Mouse (Mus musculus): ENCODE results near the gene Lars2. TPM values are rescaled to one million over a fixed set of nuclear protein-coding genes. Genes with fewer than 3 reads are reported as not detected.
A peak's percentile ranks its signal among the peaks of the same experiment; 100 is the strongest.

Gene Lars2
- total and polyA plus RNA-seq, 3 experiments: 5.1 to 15,188 (median 765) TPM

- no peaks in the 10 kb centered on the region for H3K9me3 ChIP-seq (replicated peaks; ENCODE audit: low read length)
- H3K4me2 ChIP-seq (ENCODE audit: insufficient read depth, low read depth, poor library complexity, severe bottlenecking): no peak overlapping the region
- TF ChIP-seq ZC3H11A (IDR thresholded peaks at IDR 0.05; ENCODE audit: low read depth, low read length): no peak
- H3K36me3 ChIP-seq (replicated peaks in 1 of 2; ENCODE audit: control insufficient read depth in 1 of 2, insufficient read depth in 1 of 2, low read length in 1 of 2): peaks cover 4 to 26% of the 10 kb centered on the region in 2 experiments
- H3K27ac ChIP-seq (ENCODE audit: insufficient read depth, low read depth): no peak overlapping the region
- no peak for DNase-seq (ENCODE audit: extremely low read depth)
- dilution Hi-C loops (cut with MboI; ENCODE audit: extremely low pct_ligation_motif_present, extremely low pct_unique_long_range_greater_than_20kb, low sequenced_read_pairs) (no loop called here), in situ Hi-C loops (cut with MboI; ENCODE audit: low pct_ligation_motif_present, low pct_unique_long_range_greater_than_20kb, low sequenced_read_pairs) (no loop called here)
- no peak overlapping the region for H3K9ac ChIP-seq (ENCODE audit: insufficient read depth, low read depth)
- no peak overlapping the region for H3K4me3 ChIP-seq (replicated peaks in 1 of 3; ENCODE audit: low read depth in 2 of 3, low read length in 2 of 3, poor library complexity in 1 of 3)
- no peaks in the 10 kb centered on the region for H3K27me3 ChIP-seq (replicated peaks)
- no peaks in the 10 kb centered on the region for H3K79me2 ChIP-seq (replicated peaks; ENCODE audit: control insufficient read depth, extremely low read depth, insufficient read depth, poor library complexity, severe bottlenecking)
- no peaks in the 10 kb centered on the region for H3K4me1 ChIP-seq (ENCODE audit: control insufficient read depth in 1 of 2, insufficient read depth in 2 of 2)
These were observed 36.3 kb downstream of the Lars2 start for GRCm38 (mm10) chr9:123403031-123403430.

DNA sequence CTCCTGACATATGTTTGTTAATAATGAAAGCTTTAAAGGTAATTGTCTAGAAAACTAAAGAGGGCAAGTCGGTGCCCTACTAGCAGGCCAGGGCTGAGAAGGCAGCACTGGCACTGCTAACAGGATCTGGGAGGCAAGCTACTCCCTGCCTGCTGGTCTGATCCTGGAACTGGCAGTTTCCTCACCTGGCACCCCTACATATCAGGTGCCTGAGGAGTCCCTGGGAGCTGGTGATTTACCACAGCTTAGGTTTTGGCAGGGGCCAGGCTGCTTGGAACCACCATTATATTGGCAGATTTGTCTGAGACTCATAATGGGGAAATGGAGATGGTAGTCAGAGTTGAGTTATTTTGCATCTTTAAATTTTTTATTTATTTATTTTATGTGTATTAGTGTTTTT, 38.5 kb downstream of the Lars2 start:
- no peak overlapping the region for H3K4me2 ChIP-seq (ENCODE audit: insufficient read depth, low read depth, poor library complexity, severe bottlenecking)
- no peaks in the 10 kb centered on the region for H3K79me2 ChIP-seq (replicated peaks; ENCODE audit: control insufficient read depth, extremely low read depth, insufficient read depth, poor library complexity, severe bottlenecking)
- H3K36me3 ChIP-seq (replicated peaks in 1 of 2; ENCODE audit: control insufficient read depth in 1 of 2, insufficient read depth in 1 of 2, low read length in 1 of 2): peaks cover 0 to 18% of the 10 kb centered on the region in 2 experiments
- in situ Hi-C loops (cut with MboI; ENCODE audit: low pct_ligation_motif_present, low pct_unique_long_range_greater_than_20kb, low sequenced_read_pairs): no loop called here
- no peak overlapping the region for H3K4me3 ChIP-seq (replicated peaks in 1 of 3; ENCODE audit: low read depth in 2 of 3, low read length in 2 of 3, poor library complexity in 1 of 3)
- no peak overlapping the region for H3K27ac ChIP-seq (ENCODE audit: insufficient read depth, low read depth)
- TF ChIP-seq MXI1 (IDR thresholded peaks at IDR 0.05; ENCODE audit: low read depth, low read length) (no peak), ZKSCAN1 (IDR thresholded peaks at IDR 0.05; ENCODE audit: borderline replicate concordance, low read depth, low read length) (no peak), ZNF384 (IDR thresholded peaks at IDR 0.05; ENCODE audit: low read depth, low read length) (no peak), MAX (IDR thresholded peaks at IDR 0.05; ENCODE audit: low read length) (no peak), SMC3 (IDR thresholded peaks at IDR 0.05; ENCODE audit: low read depth, low read length) (no peak), BHLHE40 (IDR thresholded peaks at IDR 0.05; ENCODE audit: low read depth, low read length) (no peak), MYC (IDR thresholded peaks at IDR 0.05; ENCODE audit: low read depth, low read length) (no peak), HCFC1 (IDR thresholded peaks at IDR 0.05; ENCODE audit: low read depth, low read length) (no peak), MAFK (IDR thresholded peaks at IDR 0.05; ENCODE audit: insufficient replicate concordance, low read length) (no peak), ELF1 (IDR thresholded peaks at IDR 0.05; ENCODE audit: low read depth, low read length) (no peak), JUND (conservative IDR thresholded peaks at IDR 0.05; ENCODE audit: low read depth, low read length) (no peak), USF1 (IDR thresholded peaks at IDR 0.05; ENCODE audit: low read depth, low read length) (no peak), CHD1 (IDR thresholded peaks at IDR 0.05; ENCODE audit: low read depth, low read length) (no peak)
- dilution Hi-C loops (cut with MboI; ENCODE audit: extremely low pct_ligation_motif_present, extremely low pct_unique_long_range_greater_than_20kb, low sequenced_read_pairs): no loop called here
- no peak overlapping the region for H3K9ac ChIP-seq (ENCODE audit: insufficient read depth, low read depth)
- DNase-seq (ENCODE audit: extremely low read depth): no peak
- no peaks in the 10 kb centered on the region for H3K4me1 ChIP-seq (ENCODE audit: control insufficient read depth in 1 of 2, insufficient read depth in 2 of 2)
- no peaks in the 10 kb centered on the region for H3K27me3 ChIP-seq (replicated peaks)
- H3K9me3 ChIP-seq (replicated peaks; ENCODE audit: low read length): no peaks in the 10 kb centered on the region

- Histone ChIP-seq H3K27me3 (replicated peaks) (no peaks in the 10 kb centered on the region), H3K27ac (ENCODE audit: insufficient read depth, low read depth) (no peak overlapping the region), H3K9ac (ENCODE audit: insufficient read depth, low read depth) (no peak overlapping the region), H3K4me2 (ENCODE audit: insufficient read depth, low read depth, poor library complexity, severe bottlenecking) (no peak overlapping the region), H3K9me3 (replicated peaks; ENCODE audit: low read length) (no peaks in the 10 kb centered on the region), H3K79me2 (replicated peaks; ENCODE audit: control insufficient read depth, extremely low read depth, insufficient read depth, poor library complexity, severe bottlenecking) (no peaks in the 10 kb centered on the region), H3K4me3 (replicated peaks in 1 of 3; ENCODE audit: low read depth in 2 of 3, low read length in 2 of 3, poor library complexity in 1 of 3) (no peak overlapping the region), H3K36me3 (replicated peaks in 1 of 2; ENCODE audit: control insufficient read depth in 1 of 2, insufficient read depth in 1 of 2, low read length in 1 of 2) (peaks cover 12 to 35% of the 10 kb centered on the region in 2 experiments), H3K4me1 (ENCODE audit: control insufficient read depth in 1 of 2, insufficient read depth in 2 of 2) (no peaks in the 10 kb centered on the region)
- TF ChIP-seq MAFK (IDR thresholded peaks at IDR 0.05; ENCODE audit: insufficient replicate concordance, low read length) (0 out of 2 replicates have a peak, but pooled peaks have one; percentile 37), ZKSCAN1 (IDR thresholded peaks at IDR 0.05; ENCODE audit: borderline replicate concordance, low read depth, low read length) (no peak)
- in situ Hi-C loops (cut with MboI; ENCODE audit: low pct_ligation_motif_present, low pct_unique_long_range_greater_than_20kb, low sequenced_read_pairs) (no loop called here), dilution Hi-C loops (cut with MboI; ENCODE audit: extremely low pct_ligation_motif_present, extremely low pct_unique_long_range_greater_than_20kb, low sequenced_read_pairs) (no loop called here)
- DNase-seq (ENCODE audit: extremely low read depth): no peak
These were observed 42.0 kb downstream of the Lars2 start for GRCm38 (mm10) chr9:123408771-123409170.

Measured in CH12.LX (cell line).